9 mouse cellular contexts compared by ENCODE assay signal in the genomic region with DNA sequence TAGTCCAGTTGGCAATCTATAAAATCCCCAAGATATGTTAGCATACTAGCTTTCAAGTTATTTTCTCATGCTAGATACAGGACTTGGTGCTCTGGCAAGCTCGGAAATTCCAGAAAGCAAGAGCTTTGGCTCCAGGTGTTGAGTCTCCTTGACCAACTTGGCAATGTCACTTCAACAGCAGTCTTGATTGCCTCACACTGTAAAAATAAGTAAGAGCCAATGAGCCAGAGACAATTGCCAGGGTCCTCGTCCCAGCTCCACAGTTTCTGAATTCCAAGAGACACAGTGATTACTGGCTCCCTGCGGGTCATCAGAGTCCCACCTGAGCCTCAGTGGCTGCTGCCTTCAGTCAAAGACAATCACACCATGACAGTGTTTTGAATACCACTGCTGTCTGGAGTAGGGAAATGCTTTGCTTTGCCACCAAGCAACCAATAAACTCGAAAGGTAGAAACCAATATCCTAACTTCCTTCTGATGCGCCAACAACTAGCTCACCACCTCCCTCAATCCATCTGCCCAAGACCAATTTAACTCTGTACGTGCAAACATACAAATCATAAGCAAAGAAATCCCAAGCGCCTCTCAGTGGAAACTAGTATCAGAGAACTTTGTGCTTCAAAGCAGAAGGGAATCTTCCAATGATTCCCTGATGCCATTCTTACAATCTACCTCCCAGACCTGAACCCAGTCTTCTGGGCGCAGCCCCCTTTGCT. TPM values are rescaled to one million over a fixed set of nuclear protein-coding genes. Genes with fewer than 3 reads are reported as not detected.
DNase-seq lines count a peak whose midpoint lies in the region; ATAC-seq and TF ChIP-seq lines count a peak whose summit lies in the region.
"Had no signal": no experiment of that assay in that cellular context is flagged by ENCODE, and none has a peak within 500 bp of the region (broad histone marks: within the 10 kb centered on the region; RNA-seq: fewer than 3 reads in every experiment).

No protein-coding gene starts in this region.

- ATAC-seq in kidney, postnatal 0 days (replicated peaks; ENCODE audit: low FRiP score, low read depth): no peak
- no peak for ATAC-seq in neural tube, embryonic 14.5 days (ENCODE audit: low read depth)

- peak overlapping the region; percentile 72 for H3K4me2 ChIP-seq in kidney, postnatal 0 days (ENCODE audit: low read length)
- H3K4me2 ChIP-seq in neural tube, embryonic 14.5 days (ENCODE audit: low read depth, low read length): peak overlapping the region; percentile 75

- no peak for TF ChIP-seq POLR2A in lung, adult 2 months (IDR thresholded peaks at IDR 0.05; ENCODE audit: borderline replicate concordance, extremely low read depth, low read depth, low read length)

- DNase-seq in lung, adult 2 months: no peak
- DNase-seq in lung, postnatal 4 days: no peak
- DNase-seq in forebrain, embryonic 10.5 days (ENCODE audit: extremely low spot score, low spot score): no peak
- DNase-seq in kidney, postnatal 0 days (ENCODE audit: low spot score): no peak
- no peak for DNase-seq in yolk sac, embryonic 10.5 days (ENCODE audit: low spot score)
- DNase-seq in gastrocnemius, adult 8-10 months (ENCODE audit: low spot score in 2 of 2): no peak
- DNase-seq in urinary bladder, postnatal 4 days (ENCODE audit: low spot score in 2 of 2): no peak

- H3K27me3 ChIP-seq in forebrain, embryonic 10.5 days (ENCODE audit: poor library complexity, severe bottlenecking): no peaks in the 10 kb centered on the region
- H3K27me3 ChIP-seq in kidney, postnatal 0 days (ENCODE audit: insufficient read depth, low read length): no peaks in the 10 kb centered on the region
- no peaks in the 10 kb centered on the region for H3K27me3 ChIP-seq in neural tube, embryonic 14.5 days (ENCODE audit: control insufficient read depth, insufficient read depth, low read length)

- peak overlapping the region; percentile 92 for H3K27ac ChIP-seq in forebrain, embryonic 10.5 days
- H3K27ac ChIP-seq in kidney, postnatal 0 days: no peak overlapping the region
- H3K27ac ChIP-seq in neural tube, embryonic 14.5 days (ENCODE audit: low read depth, low read length): peak overlapping the region; percentile 86

- peaks cover 2% of the 10 kb centered on the region; the same call in 1 of the 2 replicates for H3K4me1 ChIP-seq in lung, adult 2 months (ENCODE audit: control insufficient read depth, insufficient read depth, low read length)
- peaks cover 28% of the 10 kb centered on the region for H3K4me1 ChIP-seq in forebrain, embryonic 10.5 days
- H3K4me1 ChIP-seq in kidney, postnatal 0 days (replicated peaks; ENCODE audit: insufficient read depth, low read length): no peaks in the 10 kb centered on the region
- H3K4me1 ChIP-seq in neural tube, embryonic 14.5 days (ENCODE audit: control insufficient read depth, insufficient read depth, low read length): peaks cover 8% of the 10 kb centered on the region

- H3K9ac ChIP-seq in kidney, postnatal 0 days (ENCODE audit: low read depth, low read length): peak overlapping the region; percentile 66
- peak overlapping the region; percentile 70 for H3K9ac ChIP-seq in neural tube, embryonic 14.5 days (replicated peaks; ENCODE audit: low read depth, low read length)

- H3K4me3 ChIP-seq in lung, adult 2 months (replicated peaks; ENCODE audit: extremely low read depth, low read depth, low read length): peak overlapping the region; percentile 93
- peak overlapping the region; percentile 82 for H3K4me3 ChIP-seq in forebrain, embryonic 10.5 days
- peak overlapping the region; percentile 62 for H3K4me3 ChIP-seq in kidney, postnatal 0 days (replicated peaks; ENCODE audit: low read depth, low read length)
- peak overlapping the region; percentile 72 for H3K4me3 ChIP-seq in neural tube, embryonic 14.5 days (ENCODE audit: low read depth, low read length)

- WGBS in lung, adult 2 months: 41% methylated on average over 8 of the region's 8 CpGs
- 54% methylated on average over 8 of the region's 8 CpGs for WGBS in forebrain, embryonic 10.5 days
- WGBS in kidney, postnatal 0 days: 36% methylated on average over 8 of the region's 8 CpGs
- WGBS in neural tube, embryonic 14.5 days: 42% methylated on average over 8 of the region's 8 CpGs

- TF ChIP-seq CTCF in lung, adult 2 months (IDR thresholded peaks at IDR 0.05; ENCODE audit: insufficient read depth, low read length): no peak
- TF ChIP-seq CTCF in kidney, postnatal 0 days (IDR thresholded peaks at IDR 0.05; ENCODE audit: low read depth): no peak

- H3K9me3 ChIP-seq in forebrain, embryonic 10.5 days: no peaks in the 10 kb centered on the region
- no peaks in the 10 kb centered on the region for H3K9me3 ChIP-seq in kidney, postnatal 0 days (replicated peaks; ENCODE audit: low read length)
- H3K9me3 ChIP-seq in neural tube, embryonic 14.5 days (ENCODE audit: control insufficient read depth, low read length): no peaks in the 10 kb centered on the region

- H3K36me3 ChIP-seq in forebrain, embryonic 10.5 days (replicated peaks): peaks cover 41% of the 10 kb centered on the region
- peaks cover 18% of the 10 kb centered on the region for H3K36me3 ChIP-seq in kidney, postnatal 0 days (ENCODE audit: insufficient read depth, low read length)
- H3K36me3 ChIP-seq in neural tube, embryonic 14.5 days (ENCODE audit: control insufficient read depth, insufficient read depth, low read length): peaks cover 10% of the 10 kb centered on the region

RNA-seq across cellular contexts. Expression of gene Wdr91, which starts 0.9 kb away (rescaled TPM):
- 25.4 and 30.4 TPM in 2 replicates for polyA plus RNA-seq in lung, adult 2 months (2012; rRNA removed)
- polyA plus RNA-seq in forebrain, embryonic 10.5 days (2016; fragmentation: Nextera tagmentation; extraction: Ambion mirVana): 12.0 TPM in 2 replicates
- 10.2 and 10.6 TPM in 2 replicates for polyA plus RNA-seq in kidney, postnatal 0 days (2015; fragmentation: Nextera tagmentation; extraction: Ambion mirVana)
- polyA plus RNA-seq in neural tube, embryonic 14.5 days (2014; fragmentation: Nextera tagmentation; extraction: Ambion mirVana): 15.9 and 18.3 TPM in 2 replicates
- 1 to 10 TPM; 3.6 to 5.1 (median 4.9) TPM for total RNA-seq in gastrocnemius, adult 8-10 months (2022)

RNA-seq across cellular contexts. Expression of gene Stra8, which starts 10.2 kb away (rescaled TPM):
- polyA plus RNA-seq in lung, adult 2 months (2012; rRNA removed): not detected in 2 replicates
- polyA plus RNA-seq in forebrain, embryonic 10.5 days (2016; fragmentation: Nextera tagmentation; extraction: Ambion mirVana): not detected in 2 replicates
- polyA plus RNA-seq in kidney, postnatal 0 days (2015; fragmentation: Nextera tagmentation; extraction: Ambion mirVana): not detected in 2 replicates
- not detected in 2 replicates for polyA plus RNA-seq in neural tube, embryonic 14.5 days (2014; fragmentation: Nextera tagmentation; extraction: Ambion mirVana)
- total RNA-seq in gastrocnemius, adult 8-10 months (2022): not detected
- total RNA-seq: neutrophil, adult 5-6 weeks had no signal

RNA-seq across cellular contexts. Expression of gene Cyren, which starts 31.9 kb away (rescaled TPM):
- polyA plus RNA-seq in lung, adult 2 months (2012; rRNA removed): 8.5 and 8.8 TPM in 2 replicates
- polyA plus RNA-seq in forebrain, embryonic 10.5 days (2016; fragmentation: Nextera tagmentation; extraction: Ambion mirVana): 17.5 and 18.7 TPM in 2 replicates
- 9.6 and 9.9 TPM in 2 replicates for polyA plus RNA-seq in kidney, postnatal 0 days (2015; fragmentation: Nextera tagmentation; extraction: Ambion mirVana)
- polyA plus RNA-seq in neural tube, embryonic 14.5 days (2014; fragmentation: Nextera tagmentation; extraction: Ambion mirVana): 6.0 and 7.4 TPM in 2 replicates
- 1 to 10 TPM; 2.4 to 3.3 (median 2.7) TPM for total RNA-seq in gastrocnemius, adult 8-10 months (2022)

RNA-seq across cellular contexts. Expression of gene Tmem140, which starts 46.8 kb away (rescaled TPM):
- polyA plus RNA-seq in lung, adult 2 months (2012; rRNA removed): 71.8 and 74.8 TPM in 2 replicates
- polyA plus RNA-seq in forebrain, embryonic 10.5 days (2016; fragmentation: Nextera tagmentation; extraction: Ambion mirVana): 1.7 and 2.2 TPM in 2 replicates
- polyA plus RNA-seq in kidney, postnatal 0 days (2015; fragmentation: Nextera tagmentation; extraction: Ambion mirVana): 6.2 and 7.3 TPM in 2 replicates
- 0.86 and 0.89 TPM in 2 replicates for polyA plus RNA-seq in neural tube, embryonic 14.5 days (2014; fragmentation: Nextera tagmentation; extraction: Ambion mirVana)
- 10 to 100 TPM; 26.9 to 32.4 (median 30.5) TPM for total RNA-seq in gastrocnemius, adult 8-10 months (2022)
